Mouse (Mus musculus) erythroblast, adult 5-6 weeks (primary cell): ENCODE results near the gene Zdhhc6. TPM values are rescaled to one million over a fixed set of nuclear protein-coding genes. Genes with fewer than 3 reads are reported as not detected.

ENCODE experiments used
- ATAC-seq: replicated peaks from 2 replicates; pipeline ENCODE4 v1.8.0; 2016; ENCODE audit warnings: moderate number of reproducible peaks, mild to moderate bottlenecking, moderate TSS enrichment, inconsistent platforms; ENCODE audit not compliant: poor library complexity, low FRiP score, severe bottlenecking
- total RNA-seq, 2 experiments: library from RNA; stranded (forward) in 1 of 2; stranded (reverse) in 1 of 2; fragments of 150-400 nt in 1 of 2; fragments of 200-764, 138-1000 nt in 1 of 2; gene quantifications; 2 replicates each; pipeline versions ENCODE4 v1.2.3 to v1.2.4; 2015 to 2017; ENCODE audit warnings: low replicate concordance in 2 of 2

Zdhhc6 gene
- total RNA-seq, 2 experiments from 2014 or later = 11.8 to 17.5 TPM

DNA sequence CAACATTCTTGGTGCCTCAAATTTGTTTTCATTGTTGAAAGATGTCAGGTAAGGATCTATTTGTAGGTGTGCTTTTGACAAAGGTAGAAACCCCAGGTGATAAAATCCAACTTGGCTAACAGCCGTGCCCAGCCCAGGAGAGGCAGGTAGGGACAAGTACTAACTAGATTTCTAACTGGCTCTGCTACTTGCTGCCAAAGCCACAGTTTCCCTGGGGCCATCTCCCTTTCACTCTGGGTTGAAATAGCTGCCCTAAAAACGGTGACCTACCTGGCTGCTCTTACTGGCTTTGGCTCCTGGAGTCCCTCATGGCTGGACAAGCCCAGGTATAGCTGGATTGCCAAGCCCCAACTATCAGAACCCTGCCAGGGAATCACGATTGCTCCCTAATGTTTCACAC, 49.0 kb downstream of the Zdhhc6 start:
- ATAC-seq = no peak

DNA sequence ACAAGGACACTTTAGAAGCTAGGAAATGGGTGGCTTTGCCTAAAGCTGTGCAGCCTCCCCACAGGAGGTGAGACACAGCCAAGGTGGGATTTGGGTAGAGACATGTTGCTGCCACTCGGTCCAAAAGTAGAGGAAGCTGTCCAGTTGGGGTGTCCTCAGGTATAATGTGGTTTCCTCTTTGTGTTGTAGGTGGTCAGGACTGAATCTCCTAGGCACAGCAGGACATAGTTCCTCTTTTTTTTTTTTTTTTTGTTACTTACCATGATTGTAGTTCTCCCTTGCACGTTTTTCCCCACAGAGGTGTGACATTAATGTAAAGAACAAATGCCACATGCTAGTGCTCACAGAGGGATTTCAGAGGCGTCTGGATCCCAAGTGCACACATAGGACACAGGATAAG, 50.6 kb downstream of the Zdhhc6 start:
- ATAC-seq = no peak

DNA sequence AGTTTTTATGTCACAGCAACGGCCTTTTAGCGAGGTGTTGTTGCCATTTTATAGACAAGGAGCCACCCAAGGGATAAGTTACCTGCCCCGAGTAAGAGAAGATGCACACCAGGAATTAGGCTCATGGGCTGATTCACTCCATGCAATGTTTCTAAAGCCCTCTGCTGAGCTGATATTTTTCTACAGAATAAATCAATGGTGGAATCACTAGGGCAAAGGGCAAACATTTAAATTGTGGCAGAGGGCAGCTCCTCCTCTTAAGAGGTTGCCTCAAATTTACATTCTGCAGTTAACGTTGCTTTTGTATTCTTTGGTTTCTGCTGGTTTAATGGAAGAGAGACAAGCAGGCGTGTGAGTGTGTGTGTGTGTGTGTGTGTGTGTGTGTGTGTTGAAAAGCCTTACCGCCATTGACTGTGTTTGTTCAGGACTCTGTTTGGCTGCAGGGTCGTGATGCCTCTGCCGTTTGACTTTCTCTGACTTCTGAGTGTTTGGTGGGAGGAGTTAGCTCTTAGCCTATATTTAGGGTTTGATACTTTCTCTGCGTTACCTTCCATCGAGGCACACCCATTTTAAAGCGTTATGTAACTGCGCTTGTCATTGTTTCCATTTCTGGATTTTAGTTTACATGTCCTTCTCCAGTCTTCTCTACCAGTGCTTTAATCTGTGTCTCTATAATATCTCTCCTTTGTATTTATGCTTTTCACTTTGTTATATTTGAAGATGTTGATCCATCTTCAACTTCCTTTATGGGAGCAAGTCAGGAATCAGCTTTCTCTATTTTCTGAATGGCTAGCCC, 55.2 kb downstream of the Zdhhc6 start:
- ATAC-seq = no peak

GRCm38 (mm10) chr19:55258514-55258913, 57.3 kb downstream of the Zdhhc6 start:
- no peak for ATAC-seq

GRCm38 (mm10) chr19:55257656-55258375, 58.0 kb downstream of the Zdhhc6 start:
- ATAC-seq = no peak

- no peak for ATAC-seq
Measured at GRCm38 (mm10) chr19:55256156-55256555, 59.7 kb downstream of the Zdhhc6 start.

- no peak for ATAC-seq
Measured at GRCm38 (mm10) chr19:55254513-55255016, 61.3 kb downstream of the Zdhhc6 start.

DNA sequence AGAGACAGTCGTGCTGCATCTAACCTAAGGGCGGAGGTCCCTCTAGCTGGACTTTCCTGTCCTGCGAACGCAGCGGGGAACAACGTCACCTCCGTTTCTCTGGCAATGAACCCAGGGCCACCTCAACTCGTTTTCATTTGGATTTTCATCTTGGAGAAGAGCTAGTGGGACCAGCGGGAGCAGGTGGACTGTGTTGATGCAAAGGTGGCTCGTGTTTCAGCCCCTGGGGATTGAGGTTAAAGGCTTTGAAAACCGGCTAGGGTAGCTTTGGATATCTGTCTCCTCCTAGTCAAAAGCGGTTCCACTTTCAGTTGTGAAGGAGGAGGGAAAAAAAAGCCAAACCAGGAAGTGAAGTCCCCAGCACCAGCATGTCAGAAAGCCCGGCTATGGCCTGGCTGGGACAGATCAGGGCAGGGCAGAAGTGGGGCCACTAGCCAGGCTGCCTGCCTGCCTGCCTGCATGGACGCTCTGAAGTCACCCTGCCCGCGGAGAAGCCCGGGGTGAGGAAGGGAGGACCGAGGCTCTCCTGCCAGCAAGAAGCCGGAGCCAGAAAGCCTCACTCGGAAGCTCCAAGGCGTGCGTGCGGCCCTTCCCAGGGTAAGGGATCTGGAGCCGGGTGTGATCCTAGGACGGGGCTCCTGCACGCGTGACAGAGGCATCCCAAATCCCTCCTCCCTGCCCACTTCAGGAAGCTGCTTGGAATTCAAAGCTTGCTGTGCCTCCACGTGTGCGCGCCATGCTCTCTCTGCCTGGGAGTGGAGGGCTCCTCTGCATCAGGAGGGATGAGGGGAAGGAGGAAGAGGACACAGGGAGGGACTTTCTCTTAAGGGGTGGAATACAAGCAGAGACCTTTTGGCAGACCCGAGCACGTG, 62.0 kb downstream of the Zdhhc6 start:
- peak; percentile 80 for ATAC-seq

DNA sequence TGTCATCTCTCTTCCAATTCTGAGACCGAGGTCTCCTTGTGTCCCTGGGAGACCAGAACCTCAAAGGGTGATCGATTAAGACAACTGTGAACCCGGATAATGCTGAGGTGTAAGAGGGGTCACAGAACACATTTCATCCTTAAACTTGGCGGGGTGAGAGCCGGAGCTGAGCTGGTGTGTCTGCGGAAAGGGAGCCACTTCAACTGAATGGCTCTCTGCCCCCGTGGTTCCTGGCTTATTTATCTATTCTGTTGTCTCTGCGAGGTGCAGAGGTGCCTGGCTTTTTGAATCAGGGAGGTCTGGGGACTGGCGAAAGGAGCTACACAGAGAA, 62.6 kb downstream of the Zdhhc6 start:
- ATAC-seq = peak; percentile 57

DNA sequence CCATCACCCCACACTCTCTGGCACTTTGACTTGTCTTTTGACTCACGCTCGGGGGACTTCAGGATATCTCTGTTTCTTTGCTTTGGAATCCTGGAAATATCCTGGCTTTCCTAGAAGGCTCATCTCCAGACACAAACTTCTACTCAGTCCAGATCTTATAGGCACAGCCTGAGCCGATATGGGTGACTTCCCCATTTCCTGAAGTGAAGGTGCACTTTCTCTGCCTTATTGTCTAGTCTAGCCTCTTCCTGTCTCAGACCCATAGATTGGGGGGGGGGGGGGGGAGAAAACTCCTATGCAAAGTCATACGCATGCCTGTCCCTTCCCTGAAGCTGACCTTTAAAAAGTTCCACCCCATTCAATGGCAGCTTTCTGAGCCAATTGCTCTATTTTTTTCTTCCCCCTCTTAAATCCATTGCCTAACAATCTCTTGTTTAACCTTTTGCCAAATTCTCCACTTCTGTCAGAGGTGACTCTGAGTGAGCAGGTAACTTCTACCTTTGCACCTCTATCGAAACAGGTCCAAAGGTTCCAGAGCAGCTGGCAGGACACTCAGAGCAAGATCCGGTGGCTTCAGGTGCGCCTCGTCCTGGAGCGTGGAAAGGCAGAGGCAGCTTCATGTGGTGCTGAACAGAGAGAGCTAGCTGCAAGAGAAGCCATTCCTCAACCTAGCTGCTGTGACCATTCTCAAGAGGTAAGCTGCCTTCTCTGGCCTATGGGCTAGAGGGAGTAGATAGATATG, 64.3 kb downstream of the Zdhhc6 start, which contains the start of gene Acsl5:
Acsl5 (plus strand) TSS at position 556 of the 742 bp plus-strand sequence.
- ATAC-seq = no peak

GRCm38 (mm10) chr19:55250451-55250850, 65.4 kb downstream of the Zdhhc6 start:
- ATAC-seq = no peak

DNA sequence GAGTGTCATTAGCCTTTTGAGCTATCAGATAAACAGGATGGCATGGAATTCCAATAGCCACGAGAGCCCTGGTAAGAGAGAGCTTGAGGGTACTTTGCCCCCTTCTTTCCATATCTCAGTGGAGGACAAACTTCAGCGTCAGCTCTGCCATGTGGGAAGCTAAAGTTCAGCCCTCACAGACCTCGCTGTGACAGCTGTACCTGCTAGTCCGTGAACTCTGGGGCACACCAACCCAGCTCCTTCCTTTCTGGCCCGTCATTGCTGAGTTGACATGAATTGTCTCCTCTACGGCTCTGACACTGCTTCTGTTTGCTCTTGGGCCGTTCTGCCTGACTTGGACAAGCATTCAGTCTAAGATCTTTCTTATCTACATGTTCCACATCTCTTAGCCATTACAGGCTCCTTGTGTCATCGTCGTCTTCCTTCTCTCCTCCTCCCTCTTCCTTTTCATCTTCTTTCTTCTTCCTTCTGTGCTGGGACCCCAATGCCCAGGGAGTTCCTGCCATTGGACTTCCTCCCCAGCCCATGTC, 67.8 kb downstream of the Zdhhc6 start:
- peak; percentile 43; the same call in 1 of the 2 replicates for ATAC-seq

GRCm38 (mm10) chr19:55247563-55247962, 68.3 kb downstream of the Zdhhc6 start:
- ATAC-seq = no peak

DNA sequence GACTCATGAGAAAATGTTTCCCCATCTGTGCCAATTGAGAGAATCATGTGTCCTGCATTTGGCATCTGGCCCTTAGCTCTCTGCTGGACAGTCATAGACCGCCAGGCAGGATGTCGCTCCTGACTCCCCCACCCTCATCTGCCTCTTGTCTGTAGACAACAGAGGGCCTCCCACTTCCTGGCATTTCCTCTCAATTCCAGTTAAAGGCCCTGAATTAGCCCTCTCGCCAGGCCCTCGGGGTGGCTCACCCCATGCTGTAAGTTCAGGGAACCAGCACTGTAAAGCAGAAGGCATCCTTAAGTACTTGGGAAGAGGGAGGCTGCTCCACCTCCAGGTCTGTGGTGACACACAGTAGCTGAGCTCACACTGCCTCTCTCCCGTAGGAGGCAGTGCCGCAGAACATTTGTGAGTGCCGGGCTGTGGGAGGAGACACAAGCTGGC, 71.0 kb downstream of the Zdhhc6 start:
- 0 out of 2 replicates have a peak, but pooled peaks have one; percentile 53 for ATAC-seq

- ATAC-seq = no peak
Measured at GRCm38 (mm10) chr19:55241186-55241645, 74.6 kb downstream of the Zdhhc6 start, which contains the start of gene Gucy2g. TSS of gene Gucy2g (minus strand) at chr19:55241236.

DNA sequence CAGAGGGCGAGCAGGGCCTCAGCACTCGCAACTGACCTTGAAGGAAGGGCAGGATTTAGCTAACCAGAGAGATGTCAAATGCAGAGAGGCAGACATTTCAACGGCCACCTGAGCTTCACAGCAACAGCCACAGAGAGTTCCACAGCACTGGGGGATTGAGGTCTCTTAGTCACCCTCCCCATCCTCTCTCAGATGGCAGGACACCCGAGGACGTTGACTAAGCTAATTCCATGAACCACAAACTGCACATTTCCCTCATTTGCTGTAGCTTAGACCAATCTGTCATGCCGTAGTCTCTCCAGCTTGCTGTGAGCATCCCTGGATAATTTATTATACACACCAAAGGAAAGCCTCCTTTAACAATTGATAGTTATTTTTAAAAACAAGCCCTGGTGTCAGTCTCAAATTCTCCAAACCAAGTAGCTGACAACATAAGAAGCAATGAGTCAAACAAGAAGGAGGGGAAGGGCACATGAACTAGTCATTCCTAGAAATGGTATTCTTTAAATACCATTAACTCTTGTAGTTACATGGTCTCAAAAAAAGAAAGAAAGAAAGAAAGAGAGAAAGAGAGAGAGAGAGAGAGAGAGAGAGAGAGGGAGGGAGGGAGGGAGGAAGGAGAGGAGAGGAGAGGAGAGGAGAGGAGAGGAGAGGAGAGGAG, 75.9 kb downstream of the Zdhhc6 start:
- ATAC-seq = no peak

- ATAC-seq = no peak
Measured at GRCm38 (mm10) chr19:55236564-55236963, 79.3 kb downstream of the Zdhhc6 start.

DNA sequence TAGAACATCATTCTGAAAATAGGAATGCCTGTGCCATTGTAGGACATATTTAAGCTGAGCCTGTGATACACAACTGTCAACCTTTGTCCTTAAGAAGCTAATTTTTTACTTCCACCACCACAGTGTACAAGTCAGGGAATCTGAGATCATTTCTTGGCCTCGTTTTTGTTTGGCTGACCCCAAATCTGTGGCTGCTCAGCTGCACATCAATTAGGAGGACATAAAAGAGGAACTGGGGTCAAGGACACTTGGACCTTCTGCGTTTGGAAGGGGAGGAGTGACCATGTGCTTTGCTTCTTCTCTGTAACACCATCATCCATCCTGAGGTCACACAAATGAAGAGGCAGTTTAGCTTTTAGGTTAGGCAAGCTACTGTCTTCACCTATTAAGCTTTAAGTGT, 79.8 kb downstream of the Zdhhc6 start:
- ATAC-seq = no peak
